Mouse (Mus musculus) kidney, adult 2 months (tissue): ENCODE data around the gene Tnni1. TPM values are rescaled to one million over a fixed set of nuclear protein-coding genes. Genes with fewer than 3 reads are reported as not detected.
A peak's percentile ranks its signal among the peaks of the same experiment; 100 is the strongest.

Experiments
- DNase-seq: peaks from one replicate; pipeline ENCODE4 v3.0.0; 2021
- H3K27ac ChIP-seq: fragments of 200-500 bp; 2 replicates; pipeline ENCODE4 v1.5.1; 2012; ENCODE audit warnings: low read depth, low read length, control low read depth, inconsistent platforms; ENCODE audit not compliant: insufficient read depth
- H3K27me3 ChIP-seq: fragments of 200-500 bp; replicated peaks from 2 replicates; pipeline ENCODE4 v1.6.1; 2012; ENCODE audit warnings: mild to moderate bottlenecking, moderate library complexity, low read length, inconsistent platforms; ENCODE audit not compliant: control insufficient read depth, insufficient read depth
- H3K36me3 ChIP-seq: fragments of 200-500 bp; 2 replicates; pipeline ENCODE4 v1.6.1; 2012; ENCODE audit warnings: mild to moderate bottlenecking, moderate library complexity, low read length, inconsistent platforms; ENCODE audit not compliant: control insufficient read depth, insufficient read depth
- H3K4me1 ChIP-seq: fragments of 200-500 bp; 2 replicates; pipeline ENCODE4 v1.6.1; 2011; ENCODE audit warnings: low read length; ENCODE audit not compliant: control insufficient read depth, insufficient read depth
- H3K4me3 ChIP-seq: fragments of 200-500 bp; 2 replicates; pipeline ENCODE4 v1.5.1; 2011; ENCODE audit warnings: mild to moderate bottlenecking, low read depth, low read length, control low read depth; ENCODE audit not compliant: insufficient read depth
- CTCF ChIP-seq: fragments of 200-500 bp; conservative IDR thresholded peaks from 2 replicates; pipeline ENCODE4 v1.5.1; 2011; ENCODE audit warnings: low read depth, mild to moderate bottlenecking, control low read depth, low read length, moderate library complexity, mixed read lengths; ENCODE audit not compliant: insufficient read depth, insufficient read length
- POLR2A ChIP-seq: fragments of 200-500 bp; IDR thresholded peaks from one replicate; pipeline ENCODE4 v1.6.1; 2011; ENCODE audit warnings: low read depth, low read length, control low read depth
- WGBS: fragments of 180-500 bp; shearing (Covaris S2); methylation state at CpG from one replicate; pipeline ENCODE4 v1.1.7; 2018; 5-methylcytosine and 5-hydroxymethylcytosine counted together
- polyA plus RNA-seq: library from polyadenylated mRNA; depleted of rRNA; stranded (reverse); fragments of >200 nt; gene quantifications from 2 replicates; pipeline ENCODE4 v1.2.3, GENCODE M21; 2012

Gene Tnni1
- polyA plus RNA-seq, 1 experiment = 5.8 TPM

- no peak overlapping the region for H3K4me3 ChIP-seq
- WGBS = 45% methylated on average over 6 of the region's 6 CpGs
- no peaks in the 10 kb centered on the region for H3K4me1 ChIP-seq
- H3K27ac ChIP-seq = no peak overlapping the region
- DNase-seq = no peak
- no peak for TF ChIP-seq POLR2A
- TF ChIP-seq CTCF = no peak
- no peaks in the 10 kb centered on the region for H3K36me3 ChIP-seq
- H3K27me3 ChIP-seq = no peaks in the 10 kb centered on the region
These were observed 55.1 kb downstream of the Tnni1 start for GRCm38 (mm10) chr1:135834206-135834859.

- no peak for DNase-seq
- Histone ChIP-seq H3K27ac (no peak overlapping the region), H3K27me3 (no peaks in the 10 kb centered on the region), H3K4me3 (no peak overlapping the region), H3K36me3 (no peaks in the 10 kb centered on the region), H3K4me1 (no peaks in the 10 kb centered on the region)
- TF ChIP-seq POLR2A (no peak), CTCF (no peak)
- 73% methylated on average over 8 of the region's 8 CpGs for WGBS
These were observed 55.7 kb downstream of the Tnni1 start for GRCm38 (mm10) chr1:135834983-135835382.

- no peaks in the 10 kb centered on the region for H3K4me1 ChIP-seq
- no peak within 1 kb of the TSS for H3K27ac ChIP-seq
- H3K27me3 ChIP-seq = no peaks in the 10 kb centered on the region
- no peak for TF ChIP-seq POLR2A
- TF ChIP-seq CTCF = no peak
- H3K36me3 ChIP-seq = no peaks in the 10 kb centered on the region
- peak; percentile 15 for DNase-seq
- no peak within 1 kb of the TSS for H3K4me3 ChIP-seq
- WGBS = 52% methylated on average over 9 of the region's 9 CpGs
These were observed 56.7 kb downstream of the Tnni1 start, which contains the start of gene Tnnt2 for GRCm38 (mm10) chr1:135835716-135836483. TSS of gene Tnnt2 (plus strand) at chr1:135836354.

GRCm38 (mm10) chr1:135838626-135839025, 59.4 kb downstream of the Tnni1 start:
- H3K4me3 ChIP-seq = no peak overlapping the region
- DNase-seq = no peak
- WGBS = 66% methylated on average over 4 of the region's 4 CpGs

GRCm38 (mm10) chr1:135839065-135839464, 59.8 kb downstream of the Tnni1 start:
- no peak for TF ChIP-seq CTCF
- no peak for TF ChIP-seq POLR2A
- H3K4me3 ChIP-seq = no peak overlapping the region
- no peak for DNase-seq
- no peaks in the 10 kb centered on the region for H3K4me1 ChIP-seq
- H3K27me3 ChIP-seq = no peaks in the 10 kb centered on the region
- H3K36me3 ChIP-seq = no peaks in the 10 kb centered on the region
- WGBS = 87% methylated on average over 6 of the region's 6 CpGs
- H3K27ac ChIP-seq = no peak overlapping the region

More at GRCm38 (mm10) chr1:135838626-135839025, 59.4 kb downstream of the Tnni1 start:
- H3K27ac ChIP-seq = no peak overlapping the region
- H3K4me1 ChIP-seq = no peaks in the 10 kb centered on the region
- TF ChIP-seq POLR2A = no peak
- no peak for TF ChIP-seq CTCF
- no peaks in the 10 kb centered on the region for H3K27me3 ChIP-seq
- no peaks in the 10 kb centered on the region for H3K36me3 ChIP-seq

GRCm38 (mm10) chr1:135840675-135841395, 61.6 kb downstream of the Tnni1 start:
- no peaks in the 10 kb centered on the region for H3K27me3 ChIP-seq
- H3K36me3 ChIP-seq = no peaks in the 10 kb centered on the region
- TF ChIP-seq CTCF = no peak
- no peak for TF ChIP-seq POLR2A
- no peak for DNase-seq
- H3K27ac ChIP-seq = no peak overlapping the region
- no peak overlapping the region for H3K4me3 ChIP-seq
- 51% methylated on average over 15 of the region's 15 CpGs for WGBS
- no peaks in the 10 kb centered on the region for H3K4me1 ChIP-seq
